Mouse (Mus musculus): ENCODE data around the gene Lrmda. TPM values are rescaled to one million over a fixed set of nuclear protein-coding genes. Genes with fewer than 3 reads are reported as not detected.

The Lrmda gene
- polyA plus RNA-seq, 1 experiment from 2014 or later, result 0.95 TPM

DNA sequence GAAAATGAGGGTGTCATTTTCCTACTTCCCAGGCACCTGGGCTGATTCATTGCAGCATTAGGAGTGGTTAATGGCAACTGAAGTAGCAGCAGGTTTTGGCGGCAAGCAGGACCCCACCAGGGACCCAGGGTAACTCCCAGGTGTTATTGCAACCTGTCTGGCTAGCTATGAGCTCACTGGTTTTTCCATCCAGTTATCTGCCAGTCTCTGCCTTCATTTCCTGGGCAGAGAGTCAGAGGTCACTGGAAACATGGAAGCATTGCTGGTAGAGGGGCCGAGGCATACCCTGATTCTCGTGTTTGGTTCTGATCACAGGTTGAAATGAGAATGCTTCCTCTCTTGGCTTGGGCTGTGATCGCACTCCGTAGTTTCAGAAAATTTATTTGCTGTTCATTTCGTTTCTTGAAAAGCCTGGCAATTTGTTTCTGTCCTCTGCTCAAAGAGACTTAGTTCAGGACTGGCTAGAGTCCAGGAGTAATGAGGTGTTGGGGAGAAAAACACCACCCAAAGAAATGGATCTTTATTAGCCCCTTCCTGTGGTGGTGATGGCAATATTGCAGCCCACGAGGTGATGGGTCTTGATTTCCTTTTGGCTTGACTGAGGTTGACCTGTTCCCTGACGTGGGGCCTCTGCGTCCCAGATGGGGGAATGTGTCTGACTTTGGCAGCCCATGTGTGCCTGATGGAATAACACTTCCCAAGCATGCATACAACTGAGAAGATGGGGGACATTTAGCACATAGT, 688.6 kb downstream of the Lrmda start:
- no peak for ATAC-seq (ENCODE audit: insufficient number of reproducible peaks, insufficient read depth, low FRiP score, low read depth)
- WGBS, result 81% methylated on average over 9 of the region's 9 CpGs
- no peak overlapping the region for H3K4me2 ChIP-seq (ENCODE audit: low read length)
- H3K36me3 ChIP-seq (ENCODE audit: control insufficient read depth, insufficient read depth, low read length), result no peaks in the 10 kb centered on the region
- H3K4me3 ChIP-seq (ENCODE audit: control insufficient read depth in 1 of 2, insufficient read depth in 1 of 2, low read depth in 1 of 2, low read length in 2 of 2), result no peak overlapping the region
- H3K9me3 ChIP-seq (ENCODE audit: control insufficient read depth, low read length), result no peaks in the 10 kb centered on the region
- H3K27me3 ChIP-seq (ENCODE audit: control insufficient read depth, insufficient read depth, low read length), result no peaks in the 10 kb centered on the region
- H3K4me1 ChIP-seq (ENCODE audit: control insufficient read depth in 2 of 2, insufficient read depth in 2 of 2, low read length in 2 of 2), result no peaks in the 10 kb centered on the region
- H3K9ac ChIP-seq (ENCODE audit: low read length), result no peak overlapping the region
- no peak overlapping the region for H3K27ac ChIP-seq (replicated peaks in 1 of 2; ENCODE audit: control insufficient read depth in 1 of 2, insufficient read depth in 1 of 2, low read depth in 2 of 2, low read length in 2 of 2)

DNA sequence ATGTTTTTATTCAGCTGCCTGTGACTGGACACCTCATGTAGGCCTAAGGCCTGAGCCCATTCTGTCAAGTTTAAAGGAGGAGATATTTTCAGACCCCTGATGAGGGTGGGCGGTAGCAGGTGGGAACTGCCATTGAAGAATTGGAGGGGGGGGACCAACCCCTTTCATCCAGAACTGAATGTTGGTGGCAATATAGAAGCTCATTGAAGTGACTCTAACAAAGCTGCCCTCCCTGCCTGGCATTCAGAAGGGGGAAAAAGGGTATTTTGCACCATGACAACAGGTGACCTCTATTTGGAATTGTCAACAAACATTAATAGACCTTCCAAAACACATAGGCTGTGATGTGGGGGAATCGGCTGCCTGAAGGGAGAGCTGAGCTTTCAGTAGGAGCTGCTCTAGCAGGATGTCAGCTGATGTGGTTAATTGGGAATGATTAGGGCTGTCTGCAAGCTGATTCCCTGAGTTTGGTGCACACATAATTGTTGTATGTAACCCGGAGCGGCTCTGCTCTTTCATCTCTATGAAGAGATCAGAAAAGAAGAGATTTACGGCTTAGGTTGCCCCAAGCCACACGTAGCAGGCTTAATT, 690.7 kb downstream of the Lrmda start:
- 75% methylated on average over 6 of the region's 6 CpGs for WGBS
- no peaks in the 10 kb centered on the region for H3K9me3 ChIP-seq (ENCODE audit: control insufficient read depth, low read length)
- no peak overlapping the region for H3K9ac ChIP-seq (ENCODE audit: low read length)
- ATAC-seq (ENCODE audit: insufficient number of reproducible peaks, insufficient read depth, low FRiP score, low read depth), result no peak
- H3K4me3 ChIP-seq (ENCODE audit: control insufficient read depth in 1 of 2, insufficient read depth in 1 of 2, low read depth in 1 of 2, low read length in 2 of 2), result no peak overlapping the region
- H3K27me3 ChIP-seq (ENCODE audit: control insufficient read depth, insufficient read depth, low read length), result no peaks in the 10 kb centered on the region
- H3K4me2 ChIP-seq (ENCODE audit: low read length), result no peak overlapping the region
- no peaks in the 10 kb centered on the region for H3K4me1 ChIP-seq (ENCODE audit: control insufficient read depth in 2 of 2, insufficient read depth in 2 of 2, low read length in 2 of 2)
- no peak overlapping the region for H3K27ac ChIP-seq (replicated peaks in 1 of 2; ENCODE audit: control insufficient read depth in 1 of 2, insufficient read depth in 1 of 2, low read depth in 2 of 2, low read length in 2 of 2)
- no peaks in the 10 kb centered on the region for H3K36me3 ChIP-seq (ENCODE audit: control insufficient read depth, insufficient read depth, low read length)

DNA sequence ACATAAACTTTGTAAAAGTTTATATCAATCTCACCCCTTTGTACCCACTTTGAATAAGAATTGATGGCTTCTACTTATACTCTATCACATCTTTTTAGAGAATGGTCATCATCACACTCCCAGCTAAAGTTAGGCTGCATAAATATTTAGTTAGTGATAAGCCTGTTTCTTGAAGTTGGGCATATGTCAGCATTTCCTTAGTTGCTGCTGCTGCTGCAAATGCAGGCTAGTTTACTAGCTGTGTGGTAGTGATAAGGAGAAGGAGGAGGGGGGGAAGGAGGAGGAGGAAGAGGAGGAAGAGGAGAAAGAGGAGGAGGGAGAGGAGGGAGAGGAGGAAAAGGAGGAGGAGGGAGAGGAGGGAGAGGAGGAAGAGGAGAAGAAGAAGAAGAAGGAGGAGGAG, 692.9 kb downstream of the Lrmda start:
- H3K9ac ChIP-seq (ENCODE audit: low read length), result no peak overlapping the region
- no peaks in the 10 kb centered on the region for H3K27me3 ChIP-seq (ENCODE audit: control insufficient read depth, insufficient read depth, low read length)
- no peak overlapping the region for H3K4me2 ChIP-seq (ENCODE audit: low read length)
- no peaks in the 10 kb centered on the region for H3K9me3 ChIP-seq (ENCODE audit: control insufficient read depth, low read length)
- ATAC-seq (ENCODE audit: insufficient number of reproducible peaks, insufficient read depth, low FRiP score, low read depth), result no peak
- H3K27ac ChIP-seq (replicated peaks in 1 of 2; ENCODE audit: control insufficient read depth in 1 of 2, insufficient read depth in 1 of 2, low read depth in 2 of 2, low read length in 2 of 2), result no peak overlapping the region
- no peaks in the 10 kb centered on the region for H3K4me1 ChIP-seq (ENCODE audit: control insufficient read depth in 2 of 2, insufficient read depth in 2 of 2, low read length in 2 of 2)
- H3K4me3 ChIP-seq (ENCODE audit: control insufficient read depth in 1 of 2, insufficient read depth in 1 of 2, low read depth in 1 of 2, low read length in 2 of 2), result no peak overlapping the region
- no peaks in the 10 kb centered on the region for H3K36me3 ChIP-seq (ENCODE audit: control insufficient read depth, insufficient read depth, low read length)

DNA sequence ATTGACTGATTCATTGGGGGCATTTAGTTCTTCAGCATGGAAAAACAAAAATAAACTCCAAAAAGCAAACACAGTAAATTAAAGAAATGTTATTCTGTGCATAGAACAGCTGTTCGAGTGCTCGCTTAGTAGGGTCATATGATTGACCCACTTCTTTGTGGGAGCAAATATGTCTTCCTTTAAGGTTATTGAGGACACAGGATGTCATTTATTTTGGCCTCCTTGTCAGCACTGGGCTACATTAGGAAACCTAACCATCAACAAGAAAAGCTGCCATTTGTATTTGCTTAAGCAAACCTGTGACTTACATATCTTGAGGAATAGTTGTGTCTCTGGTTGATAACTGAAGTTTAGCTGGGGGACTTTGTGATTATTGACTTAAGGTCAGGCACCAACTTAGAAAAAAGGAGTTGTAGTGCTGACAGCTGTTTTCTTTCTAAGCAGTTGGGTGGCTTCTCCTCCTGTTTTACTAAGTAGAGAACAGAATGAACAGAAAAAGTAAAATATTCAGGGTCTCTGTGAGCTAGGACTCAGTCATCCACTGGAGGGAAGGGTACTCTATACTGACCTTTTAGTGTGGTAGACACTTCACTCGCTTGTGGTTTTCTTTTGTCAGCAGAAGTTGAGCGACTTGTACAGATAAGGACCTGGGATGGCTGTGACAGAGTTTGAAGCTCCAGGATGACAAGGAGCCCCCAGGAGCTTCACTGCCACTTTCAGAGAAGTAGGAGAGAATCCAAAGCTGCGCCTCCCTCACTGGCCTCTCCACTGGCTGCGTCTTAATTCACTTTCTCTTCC, 696.3 kb downstream of the Lrmda start:
- Histone ChIP-seq H3K27me3 (ENCODE audit: control insufficient read depth, insufficient read depth, low read length) (no peaks in the 10 kb centered on the region), H3K4me3 (ENCODE audit: control insufficient read depth in 1 of 2, insufficient read depth in 1 of 2, low read depth in 1 of 2, low read length in 2 of 2) (no peak overlapping the region), H3K36me3 (ENCODE audit: control insufficient read depth, insufficient read depth, low read length) (no peaks in the 10 kb centered on the region), H3K4me1 (ENCODE audit: control insufficient read depth in 2 of 2, insufficient read depth in 2 of 2, low read length in 2 of 2) (peaks cover 2 to 4% of the 10 kb centered on the region in 2 experiments; a peak in 2 of 4 replicates), H3K27ac (replicated peaks in 1 of 2; ENCODE audit: control insufficient read depth in 1 of 2, insufficient read depth in 1 of 2, low read depth in 2 of 2, low read length in 2 of 2) (no peak overlapping the region), H3K4me2 (ENCODE audit: low read length) (no peak overlapping the region), H3K9ac (ENCODE audit: low read length) (no peak overlapping the region), H3K9me3 (ENCODE audit: control insufficient read depth, low read length) (no peaks in the 10 kb centered on the region)
- 54% methylated on average over 6 of the region's 6 CpGs for WGBS
- no peak for ATAC-seq (ENCODE audit: insufficient number of reproducible peaks, insufficient read depth, low FRiP score, low read depth)

DNA sequence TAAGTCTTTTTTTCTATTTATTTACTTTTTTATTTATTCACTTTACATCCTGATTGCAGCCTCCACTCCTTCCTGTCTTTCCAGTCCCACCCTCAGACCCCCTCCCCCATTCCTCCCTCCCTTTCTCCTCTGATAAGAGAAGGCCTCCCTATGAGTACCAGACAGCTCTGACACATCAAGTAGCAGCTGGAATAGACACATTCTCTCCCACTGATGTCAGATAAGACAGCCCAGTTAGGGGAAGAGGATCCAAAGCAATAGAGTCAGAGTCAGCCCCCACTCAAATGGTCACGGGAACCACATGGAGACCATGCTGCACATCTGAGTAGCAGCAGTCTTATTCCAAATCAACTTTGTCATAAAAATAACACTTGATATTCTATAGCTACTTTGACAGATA, 700.5 kb downstream of the Lrmda start:
- no peaks in the 10 kb centered on the region for H3K9me3 ChIP-seq (ENCODE audit: control insufficient read depth, low read length)
- no peak for ATAC-seq (ENCODE audit: insufficient number of reproducible peaks, insufficient read depth, low FRiP score, low read depth)

DNA sequence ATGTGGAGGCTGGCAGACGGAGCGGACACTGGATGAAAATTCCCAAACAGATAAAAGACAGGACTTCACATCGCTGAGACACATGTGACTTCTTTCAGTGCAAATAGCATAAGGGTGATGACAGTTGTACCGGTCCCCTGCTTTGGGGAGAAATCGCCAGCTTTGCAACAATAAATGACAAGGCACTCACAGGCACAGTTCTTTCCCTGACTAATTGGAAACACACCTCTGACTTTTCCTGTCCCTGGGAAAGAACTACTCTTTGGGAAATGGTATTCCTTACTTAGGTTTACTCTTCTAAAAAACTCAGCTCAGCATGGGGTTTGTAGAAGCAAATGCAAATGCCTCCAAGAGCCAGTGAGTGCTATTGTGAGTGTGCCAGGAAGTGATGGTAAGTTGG, 702.3 kb downstream of the Lrmda start:
- ATAC-seq (ENCODE audit: insufficient number of reproducible peaks, insufficient read depth, low FRiP score, low read depth), result no peak
- WGBS, result 34% methylated on average over 5 of the region's 5 CpGs

More for the DNA sequence above, 700.5 kb downstream of the Lrmda start:
- Histone ChIP-seq H3K9ac (ENCODE audit: low read length) (no peak overlapping the region), H3K4me1 (ENCODE audit: control insufficient read depth in 2 of 2, insufficient read depth in 2 of 2, low read length in 2 of 2) (peaks cover 2 to 4% of the 10 kb centered on the region in 2 experiments; a peak in 2 of 4 replicates), H3K4me2 (ENCODE audit: low read length) (no peak overlapping the region), H3K27ac (replicated peaks in 1 of 2; ENCODE audit: control insufficient read depth in 1 of 2, insufficient read depth in 1 of 2, low read depth in 2 of 2, low read length in 2 of 2) (no peak overlapping the region), H3K27me3 (ENCODE audit: control insufficient read depth, insufficient read depth, low read length) (no peaks in the 10 kb centered on the region), H3K36me3 (ENCODE audit: control insufficient read depth, insufficient read depth, low read length) (no peaks in the 10 kb centered on the region), H3K4me3 (ENCODE audit: control insufficient read depth in 1 of 2, insufficient read depth in 1 of 2, low read depth in 1 of 2, low read length in 2 of 2) (no peak overlapping the region)
- WGBS, result 33% methylated on average over 1 of the region's 1 CpGs

DNA sequence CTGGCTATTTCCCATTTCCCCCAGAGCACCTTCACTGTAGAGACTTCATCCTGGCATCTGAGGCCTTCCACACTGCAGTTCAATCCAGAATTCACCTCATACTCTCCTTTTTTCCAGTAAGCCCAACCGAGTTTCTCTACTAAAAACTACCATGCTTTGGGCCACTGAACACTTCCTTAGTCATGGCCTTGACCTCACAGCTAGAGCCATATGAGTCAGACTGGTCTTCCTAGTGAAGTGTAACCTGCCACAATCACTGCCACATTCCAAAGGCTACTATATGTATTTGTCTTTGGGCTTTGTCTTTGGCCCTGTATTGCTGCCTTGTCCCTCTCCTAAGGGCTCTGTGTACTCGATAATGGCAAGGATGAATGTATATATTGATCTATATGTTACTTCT, 708.0 kb downstream of the Lrmda start:
- Histone ChIP-seq H3K9ac (ENCODE audit: low read length) (no peak overlapping the region), H3K4me1 (ENCODE audit: control insufficient read depth in 2 of 2, insufficient read depth in 2 of 2, low read length in 2 of 2) (no peaks in the 10 kb centered on the region), H3K36me3 (ENCODE audit: control insufficient read depth, insufficient read depth, low read length) (no peaks in the 10 kb centered on the region), H3K27ac (replicated peaks in 1 of 2; ENCODE audit: control insufficient read depth in 1 of 2, insufficient read depth in 1 of 2, low read depth in 2 of 2, low read length in 2 of 2) (no peak overlapping the region), H3K9me3 (ENCODE audit: control insufficient read depth, low read length) (no peaks in the 10 kb centered on the region), H3K27me3 (ENCODE audit: control insufficient read depth, insufficient read depth, low read length) (no peaks in the 10 kb centered on the region), H3K4me3 (ENCODE audit: control insufficient read depth in 1 of 2, insufficient read depth in 1 of 2, low read depth in 1 of 2, low read length in 2 of 2) (no peak overlapping the region), H3K4me2 (ENCODE audit: low read length) (no peak overlapping the region)
- 73% methylated on average over 2 of the region's 2 CpGs for WGBS
- ATAC-seq (ENCODE audit: insufficient number of reproducible peaks, insufficient read depth, low FRiP score, low read depth), result no peak

More for the DNA sequence above, 702.3 kb downstream of the Lrmda start:
- no peak overlapping the region for H3K27ac ChIP-seq (replicated peaks in 1 of 2; ENCODE audit: control insufficient read depth in 1 of 2, insufficient read depth in 1 of 2, low read depth in 2 of 2, low read length in 2 of 2)
- no peaks in the 10 kb centered on the region for H3K36me3 ChIP-seq (ENCODE audit: control insufficient read depth, insufficient read depth, low read length)
- H3K4me1 ChIP-seq (ENCODE audit: control insufficient read depth in 2 of 2, insufficient read depth in 2 of 2, low read length in 2 of 2), result peaks cover 2 to 4% of the 10 kb centered on the region in 2 experiments; a peak in 2 of 4 replicates
- H3K27me3 ChIP-seq (ENCODE audit: control insufficient read depth, insufficient read depth, low read length), result no peaks in the 10 kb centered on the region
- H3K9ac ChIP-seq (ENCODE audit: low read length), result no peak overlapping the region
- H3K4me3 ChIP-seq (ENCODE audit: control insufficient read depth in 1 of 2, insufficient read depth in 1 of 2, low read depth in 1 of 2, low read length in 2 of 2), result no peak overlapping the region
- no peaks in the 10 kb centered on the region for H3K9me3 ChIP-seq (ENCODE audit: control insufficient read depth, low read length)
- H3K4me2 ChIP-seq (ENCODE audit: low read length), result no peak overlapping the region

All from heart, embryonic 14.5 days (tissue).